Mouse (Mus musculus) stomach, postnatal 0 days (tissue): ENCODE measurements around the gene Lix1l. TPM values are rescaled to one million over a fixed set of nuclear protein-coding genes. Genes with fewer than 3 reads are reported as not detected.
A peak's percentile ranks its signal among the peaks of the same experiment; 100 is the strongest.

Experiments
- ATAC-seq: fragments of 200-750 bp; cut with Nextera tagmentation; 2 replicates; pipeline ENCODE4 v1.8.0; 2017; ENCODE audit not compliant: low FRiP score, low TSS enrichment
- DNase-seq: peaks from one replicate; pipeline ENCODE4 v3.0.0-alpha.2; 2016; ENCODE audit warnings: low spot score
- H3K27ac ChIP-seq: fragments of 300-500 bp; sonication (generic); replicated peaks from 2 replicates; pipeline ENCODE4 v1.5.1; 2014; ENCODE audit warnings: mild to moderate bottlenecking, control low read depth
- H3K27me3 ChIP-seq: fragments of 300-500 bp; sonication (generic); 2 replicates; pipeline ENCODE4 v1.6.1; 2014; ENCODE audit warnings: low read length; ENCODE audit not compliant: control insufficient read depth, insufficient read depth
- H3K36me3 ChIP-seq: fragments of 300-500 bp; sonication (generic); 2 replicates; pipeline ENCODE4 v1.6.1; 2014; ENCODE audit warnings: low read length, mixed read lengths; ENCODE audit not compliant: control insufficient read depth, insufficient read depth
- H3K4me1 ChIP-seq: fragments of 300-500 bp; sonication (generic); replicated peaks from 2 replicates; pipeline ENCODE4 v1.6.1; 2014; ENCODE audit warnings: antibody characterized with exemption; ENCODE audit not compliant: control insufficient read depth, insufficient read depth
- H3K4me2 ChIP-seq: fragments of 300-500 bp; sonication (generic); replicated peaks from 2 replicates; pipeline ENCODE4 v1.6.1; 2014; ENCODE audit warnings: low read depth, mild to moderate bottlenecking, control low read depth, moderate library complexity
- H3K4me3 ChIP-seq: fragments of 300-500 bp; sonication (generic); 2 replicates; pipeline ENCODE4 v1.5.1; 2014; ENCODE audit warnings: low read depth, low read length, control low read depth
- H3K9ac ChIP-seq: fragments of 300-500 bp; sonication (generic); 2 replicates; pipeline ENCODE4 v1.6.1; 2014; ENCODE audit warnings: mild to moderate bottlenecking, low read length, control low read depth, mixed read lengths
- H3K9me3 ChIP-seq: fragments of 300-500 bp; sonication (generic); 2 replicates; pipeline ENCODE4 v1.6.1; 2016; ENCODE audit warnings: low read length; ENCODE audit not compliant: control insufficient read depth
- CTCF ChIP-seq: IDR thresholded peaks from 2 replicates; pipeline ENCODE4 v1.5.1; 2016; ENCODE audit warnings: antibody characterized with exemption, low read depth, mild to moderate bottlenecking, moderate library complexity
- EP300 ChIP-seq: optimal IDR thresholded peaks from 2 replicates; pipeline ENCODE3; 2016; ENCODE audit warnings: antibody characterized with exemption
- WGBS: fragments of 180-500 bp; shearing (Covaris S2); extraction: QIAGEN DNeasy Blood & Tissue Kit; methylation state at CpG from one replicate; pipeline ENCODE4 v1.1.7; 2014; 5-methylcytosine and 5-hydroxymethylcytosine counted together
- polyA plus RNA-seq: library from polyadenylated mRNA; unstranded; fragments of >200 nt; fragmentation: Nextera tagmentation; extraction: Ambion mirVana; gene quantifications from 2 replicates; pipeline ENCODE4 v1.2.1, GENCODE M21; 2015

The Lix1l gene
- polyA plus RNA-seq, 1 experiment from 2014 or later, result 3.8 TPM

- ATAC-seq, result peak; percentile 50
- 26% methylated on average over 10 of the region's 10 CpGs for WGBS
- H3K27me3 ChIP-seq, result no peaks in the 10 kb centered on the region
- H3K4me1 ChIP-seq, result 0 out of 2 replicates have a peak, but pooled peaks cover 3% of the 10 kb centered on the region
- no peak overlapping the region for H3K4me3 ChIP-seq
- no peak overlapping the region for H3K4me2 ChIP-seq
- H3K27ac ChIP-seq, result peak overlapping the region; percentile 87
- no peak for TF ChIP-seq CTCF
- TF ChIP-seq EP300, result no peak
- DNase-seq, result peak; percentile 65
- no peak overlapping the region for H3K9ac ChIP-seq
- H3K36me3 ChIP-seq, result peaks cover 23% of the 10 kb centered on the region
- H3K9me3 ChIP-seq, result no peaks in the 10 kb centered on the region
Measured at GRCm38 (mm10) chr3:96563911-96564632, 36.9 kb upstream of the Lix1l start.

GRCm38 (mm10) chr3:96564633-96565032 lies 36.3 kb upstream of the Lix1l start:
- H3K4me1 ChIP-seq, result 0 out of 2 replicates have a peak, but pooled peaks cover 3% of the 10 kb centered on the region
- peaks cover 18% of the 10 kb centered on the region for H3K36me3 ChIP-seq
- H3K27ac ChIP-seq, result peak overlapping the region; percentile 87
- H3K4me3 ChIP-seq, result no peak overlapping the region
- no peaks in the 10 kb centered on the region for H3K9me3 ChIP-seq
- no peak overlapping the region for H3K9ac ChIP-seq
- WGBS, result 34% methylated on average over 7 of the region's 7 CpGs
- ATAC-seq (no peak), DNase-seq (peak; percentile 20)
- no peaks in the 10 kb centered on the region for H3K27me3 ChIP-seq
- TF ChIP-seq CTCF (no peak), EP300 (no peak)
- H3K4me2 ChIP-seq, result no peak overlapping the region

GRCm38 (mm10) chr3:96565105-96565504 lies 35.8 kb upstream of the Lix1l start:
- peaks cover 3% of the 10 kb centered on the region; the same call in 1 of the 2 replicates for H3K4me1 ChIP-seq

GRCm38 (mm10) chr3:96566661-96567450 lies 34.1 kb upstream of the Lix1l start:
- Histone ChIP-seq H3K4me2 (no peak overlapping the region), H3K27me3 (no peaks in the 10 kb centered on the region), H3K4me3 (no peak overlapping the region), H3K9me3 (no peaks in the 10 kb centered on the region), H3K27ac (peak overlapping the region; percentile 40), H3K9ac (no peak overlapping the region), H3K4me1 (peaks cover 3% of the 10 kb centered on the region; the same call in 1 of the 2 replicates), H3K36me3 (no peaks in the 10 kb centered on the region)
- TF ChIP-seq EP300 (no peak), CTCF (no peak)
- ATAC-seq (no peak), DNase-seq (peak; percentile 51)
- WGBS, result 68% methylated on average over 8 of the region's 8 CpGs

More at GRCm38 (mm10) chr3:96565105-96565504, 35.8 kb upstream of the Lix1l start:
- peaks cover 13% of the 10 kb centered on the region for H3K36me3 ChIP-seq
- H3K4me3 ChIP-seq, result no peak overlapping the region
- H3K27ac ChIP-seq, result peak overlapping the region; percentile 87
- no peak for TF ChIP-seq CTCF
- TF ChIP-seq EP300, result no peak
- H3K9ac ChIP-seq, result no peak overlapping the region
- DNase-seq, result no peak
- no peak overlapping the region for H3K4me2 ChIP-seq
- no peaks in the 10 kb centered on the region for H3K27me3 ChIP-seq
- ATAC-seq, result no peak
- H3K9me3 ChIP-seq, result no peaks in the 10 kb centered on the region
- 90% methylated on average over 2 of the region's 3 CpGs for WGBS

- H3K4me2 ChIP-seq, result no peak overlapping the region
- 82% methylated on average over 8 of the region's 8 CpGs for WGBS
- H3K27me3 ChIP-seq, result no peaks in the 10 kb centered on the region
- DNase-seq (no peak), ATAC-seq (no peak)
- H3K9me3 ChIP-seq, result no peaks in the 10 kb centered on the region
- H3K4me3 ChIP-seq, result no peak overlapping the region
- H3K4me1 ChIP-seq, result peaks cover 3% of the 10 kb centered on the region; the same call in 1 of the 2 replicates
- H3K9ac ChIP-seq, result no peak overlapping the region
- 0 out of 2 replicates have a peak overlapping the region, but pooled peaks have one; percentile 4 for H3K27ac ChIP-seq
- H3K36me3 ChIP-seq, result no peaks in the 10 kb centered on the region
- no peak for TF ChIP-seq EP300
Measured at GRCm38 (mm10) chr3:96568605-96569004, 32.3 kb upstream of the Lix1l start.
